Mouse (Mus musculus): ENCODE data around the gene Smarcal1.

Gene Smarcal1

DNA sequence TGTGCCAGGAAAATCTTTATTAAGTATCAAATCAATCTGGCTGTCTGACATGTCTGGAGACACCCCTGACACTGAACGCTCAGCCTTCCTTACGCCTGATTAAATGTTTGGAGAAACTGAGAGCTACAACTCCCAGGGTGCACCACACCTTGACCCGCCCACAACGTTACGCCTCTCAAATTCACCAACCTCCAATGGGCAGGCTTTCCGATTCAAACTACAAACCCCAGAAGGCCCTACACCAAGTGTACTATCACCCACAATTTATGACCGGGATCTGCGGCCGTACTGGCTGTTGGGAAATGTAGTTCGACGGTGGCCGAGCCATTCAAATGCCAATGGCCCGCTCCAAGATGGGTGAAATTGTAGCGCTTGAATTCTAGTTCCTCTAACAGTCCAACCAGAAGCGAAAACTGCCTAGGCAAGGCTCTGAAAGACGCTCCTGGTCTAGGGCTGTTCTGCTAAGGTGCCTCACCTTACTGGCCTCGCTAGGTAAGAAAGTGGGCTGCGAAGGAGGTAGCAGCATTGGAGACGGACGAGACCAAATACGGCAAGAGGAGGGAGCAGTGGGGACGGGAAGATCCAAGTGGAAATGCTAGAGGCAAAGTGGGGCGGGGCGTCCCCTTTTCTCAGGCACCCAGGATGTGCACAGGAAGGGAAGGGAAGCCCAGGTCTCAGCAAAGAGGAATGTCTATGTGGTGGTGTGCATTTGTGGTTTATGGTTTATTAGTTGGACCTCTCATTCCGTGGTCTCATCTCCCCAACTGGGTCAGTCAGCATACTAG, at the start of gene Smarcal1:
Smarcal1 (plus strand) TSS at position 305 of the 785 bp plus-strand sequence.
- DNase-seq: peak; percentile 96 to 97

- no peak for DNase-seq
These were observed 49.6 kb upstream of the Smarcal1 start for GRCm38 (mm10) chr1:72533439-72533838.

DNA sequence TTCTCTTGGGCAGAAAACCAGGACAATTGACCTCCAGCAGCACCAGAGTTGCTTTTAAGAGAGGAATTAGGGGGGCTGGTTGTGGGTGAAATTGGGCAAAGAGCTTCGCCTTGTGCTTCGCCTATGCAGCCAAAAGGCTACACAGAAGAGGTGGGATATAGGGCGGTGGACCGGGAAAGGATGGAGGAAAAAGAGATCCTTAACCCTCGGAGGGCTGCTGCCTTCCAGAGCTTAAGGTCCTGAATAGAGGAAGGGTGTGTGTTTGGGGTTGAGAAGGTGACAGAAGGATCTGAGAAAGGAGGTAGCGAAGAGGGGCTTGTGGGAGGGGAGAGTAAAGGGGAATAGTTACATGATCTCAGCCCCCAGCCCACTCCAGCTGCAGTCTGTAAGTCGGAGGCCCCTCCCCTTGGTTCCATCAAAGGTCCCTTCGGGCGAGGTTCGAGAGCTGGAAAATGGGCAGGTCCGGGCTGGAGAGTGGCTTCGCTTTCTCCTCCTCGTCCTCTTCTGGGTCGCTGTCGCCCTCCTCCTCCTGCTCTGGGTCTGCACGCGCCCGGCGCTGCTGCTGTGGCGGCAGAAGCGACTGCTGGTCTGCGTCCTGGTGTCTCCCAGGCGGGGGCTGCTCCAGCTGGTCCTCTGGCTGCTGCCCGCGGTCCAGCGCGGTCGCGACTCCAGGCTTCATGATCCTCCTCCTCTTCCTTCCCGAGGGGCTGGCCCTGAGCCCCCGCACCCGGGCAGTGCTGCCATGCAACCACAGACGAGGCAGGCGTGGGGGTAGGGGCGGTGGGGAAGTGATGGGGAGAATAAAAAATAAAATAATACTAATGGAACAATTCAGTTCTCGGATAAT, 47.1 kb upstream of the Smarcal1 start:
- no peak for DNase-seq

DNA sequence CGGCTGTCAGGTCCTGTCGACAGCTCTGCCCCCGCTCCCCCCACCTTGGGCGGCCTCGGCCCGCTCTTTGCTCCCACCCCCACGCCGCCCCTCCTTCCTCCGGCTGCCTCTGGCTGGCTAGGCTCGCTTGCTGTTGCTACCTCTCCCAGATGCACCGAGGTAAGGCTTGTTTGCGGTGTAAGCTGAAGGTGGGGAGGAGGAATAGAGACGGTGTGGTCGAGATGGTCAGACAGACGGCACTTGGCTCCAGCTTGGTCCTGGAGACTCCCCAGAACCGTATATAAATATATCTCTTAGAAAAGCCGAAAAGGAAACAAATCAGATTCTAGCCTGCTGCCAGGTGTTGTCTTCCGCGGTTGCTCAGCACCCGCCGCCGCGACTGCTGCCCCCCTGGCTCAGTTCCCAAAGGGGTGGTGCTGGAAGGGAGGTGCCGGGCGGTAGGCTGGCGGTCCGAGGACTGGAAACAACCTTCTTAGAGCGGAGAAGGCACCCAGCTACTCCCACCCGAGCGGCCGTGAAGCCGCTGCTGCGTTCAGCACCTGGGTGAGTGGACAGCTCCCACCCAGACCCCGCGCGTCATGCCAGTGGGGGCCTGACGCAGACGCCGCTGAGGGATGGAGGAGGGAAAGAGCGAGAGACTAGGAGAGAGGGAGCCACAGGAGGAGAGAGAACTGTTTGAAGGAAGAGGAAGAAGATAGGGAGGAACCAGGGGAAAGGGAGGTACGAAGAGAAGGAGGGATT, 46.3 kb upstream of the Smarcal1 start, which contains the start of gene March4:
March4 (minus strand) TSS at position 320 of the 741 bp plus-strand sequence.
- peak; percentile 40 to 70 for DNase-seq

- no peak for DNase-seq
These were observed 44.8 kb upstream of the Smarcal1 start for GRCm38 (mm10) chr1:72538266-72538665.

DNA sequence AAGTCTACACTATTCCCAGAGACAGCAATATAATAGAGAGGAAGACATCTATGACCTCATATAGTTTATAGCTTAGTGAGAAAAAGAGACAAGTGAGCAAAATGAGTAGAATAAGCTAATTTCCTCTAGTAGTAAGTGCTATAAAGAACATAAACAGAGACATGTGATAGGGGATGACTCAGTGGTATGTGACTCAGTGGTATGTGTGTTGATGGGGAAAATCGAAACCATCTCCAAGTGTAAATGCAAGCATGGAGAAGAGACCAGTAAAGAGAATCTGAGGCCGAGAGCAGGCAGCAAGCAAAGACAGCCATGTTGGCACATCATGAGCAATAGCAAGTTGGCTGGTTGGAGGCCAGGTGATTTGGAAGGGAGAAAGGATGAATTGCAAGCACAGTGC, 32.7 kb upstream of the Smarcal1 start:
- DNase-seq: no peak

DNA sequence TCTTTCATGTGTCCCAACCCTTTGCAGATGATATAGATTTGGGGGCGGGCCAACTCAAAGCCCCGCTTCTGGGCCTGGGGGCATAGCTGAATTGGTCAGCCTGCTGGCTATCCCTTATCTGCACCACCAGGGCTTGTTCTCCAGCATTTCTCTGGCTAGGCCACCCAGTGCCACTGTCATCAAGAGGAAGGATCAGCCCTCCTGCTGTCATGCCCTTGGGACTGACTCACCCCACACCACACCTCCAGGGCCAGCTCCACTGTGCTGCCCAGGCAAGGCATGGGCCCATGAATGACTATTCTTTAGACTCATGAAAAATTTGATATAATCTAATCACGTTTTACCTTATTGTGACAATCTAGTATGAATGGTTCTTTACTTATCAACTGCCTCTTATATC, 26.6 kb upstream of the Smarcal1 start:
- DNase-seq: no peak

GRCm38 (mm10) chr1:72558625-72559024, 24.4 kb upstream of the Smarcal1 start:
- DNase-seq: no peak

DNA sequence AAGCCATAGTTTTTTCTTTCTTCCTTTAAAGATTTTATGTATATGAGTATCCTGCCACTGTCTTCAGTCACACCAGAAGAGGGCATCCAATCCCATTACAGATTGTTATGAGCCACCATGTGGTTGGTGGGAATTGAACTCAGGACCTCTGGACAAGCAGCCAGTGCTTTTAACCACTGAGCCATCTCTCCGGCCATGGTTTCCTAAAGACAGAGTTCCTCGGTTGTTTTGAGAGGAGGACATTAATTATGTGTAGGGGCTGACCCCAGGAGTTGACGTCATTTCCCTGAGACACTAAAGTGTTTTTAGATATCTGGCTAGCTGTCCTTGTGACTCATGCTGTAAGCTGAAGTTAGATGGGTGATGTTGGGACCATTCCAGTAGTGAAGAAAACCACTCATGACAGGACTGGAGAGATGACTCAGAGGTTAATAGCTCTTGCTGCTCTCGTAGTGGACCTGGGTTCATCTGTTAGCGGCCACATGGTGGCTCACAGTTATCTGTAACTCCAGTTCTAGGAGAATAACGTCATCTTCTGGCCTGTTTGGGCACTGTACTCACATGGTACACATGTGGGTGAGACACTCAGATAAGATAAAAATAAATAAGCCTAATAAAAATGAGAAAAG, 18.6 kb upstream of the Smarcal1 start:
- no peak for DNase-seq

DNA sequence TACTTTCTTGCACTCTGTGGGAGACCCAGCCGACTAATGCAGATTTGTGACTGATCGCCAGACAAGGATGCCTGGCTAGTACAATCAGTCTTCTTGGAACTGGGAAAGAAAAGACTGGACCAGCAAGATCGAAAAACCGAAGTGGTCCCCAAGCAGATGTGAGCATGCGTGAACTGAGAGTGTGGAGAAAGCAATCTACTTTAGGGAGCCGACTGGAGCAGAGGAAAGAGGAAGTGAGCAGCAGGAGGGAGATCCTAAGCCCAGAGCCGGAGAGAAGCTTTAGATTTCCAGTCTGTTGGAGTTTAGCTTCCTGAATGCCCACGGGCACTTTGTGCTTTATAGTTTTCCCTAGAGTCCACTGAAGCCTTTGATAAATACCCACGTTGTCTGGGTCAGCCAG, 16.0 kb upstream of the Smarcal1 start:
- no peak for DNase-seq

- no peak for DNase-seq
These were observed 14.3 kb upstream of the Smarcal1 start for GRCm38 (mm10) chr1:72568725-72569124.

DNA sequence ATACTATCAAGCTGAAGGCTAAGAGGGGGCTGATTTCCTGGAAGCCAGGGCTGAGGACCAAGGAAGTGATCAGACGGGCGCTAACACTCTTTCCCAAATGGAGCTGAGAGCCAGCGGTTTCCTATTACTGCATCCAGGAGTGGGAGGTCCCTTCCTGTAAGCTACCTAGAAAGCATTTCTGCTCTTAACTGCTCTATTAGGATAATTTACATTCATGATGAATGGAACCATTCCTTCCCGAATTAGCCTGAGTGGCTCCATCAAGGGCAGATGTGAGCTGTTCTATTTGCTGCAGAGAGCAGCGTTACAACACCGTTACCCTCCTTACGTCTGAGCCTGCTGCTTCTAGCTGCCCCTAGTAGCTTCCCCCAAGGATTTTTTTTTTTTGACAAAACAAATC, 9.0 kb upstream of the Smarcal1 start:
- no peak for DNase-seq

DNA sequence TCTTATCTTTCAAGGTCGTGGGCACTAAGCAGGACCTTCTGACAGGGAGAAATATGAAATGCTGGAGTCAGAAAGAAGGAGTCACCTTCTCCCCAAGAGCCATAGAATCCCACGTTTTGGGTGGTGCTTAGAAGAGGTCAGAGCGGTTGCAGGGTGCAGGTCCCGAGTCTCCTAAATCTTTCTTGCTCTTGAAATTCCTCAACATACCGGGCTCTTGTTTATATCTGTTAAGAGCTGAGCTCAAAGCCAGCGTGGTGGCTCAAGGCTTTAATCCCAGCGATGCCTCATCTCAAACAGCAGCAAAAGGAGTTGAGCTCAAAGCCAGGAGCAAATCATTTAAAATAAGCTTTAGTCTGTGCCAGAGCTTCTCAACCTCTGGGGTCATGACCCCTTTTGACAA, 8.4 kb upstream of the Smarcal1 start:
- DNase-seq: no peak

DNA sequence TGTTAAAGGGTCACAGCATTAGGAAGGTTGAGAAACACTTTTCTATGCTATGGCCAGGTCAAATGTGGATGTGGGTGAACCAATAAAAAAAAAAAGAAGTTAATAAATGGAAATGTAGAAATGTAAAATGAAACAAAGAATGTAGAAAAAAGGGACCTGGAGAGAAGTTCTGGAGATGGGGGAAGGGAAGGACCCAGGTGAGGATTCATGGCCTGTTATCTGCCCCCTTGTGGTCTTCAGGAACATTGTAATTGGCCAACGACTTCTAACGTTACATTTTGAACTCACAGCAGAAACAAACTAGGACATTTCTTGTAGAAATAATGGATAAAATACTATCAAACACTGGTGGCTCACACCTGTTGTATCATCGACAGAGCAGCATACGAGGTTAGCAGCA, 7.9 kb upstream of the Smarcal1 start:
- DNase-seq: no peak

DNA sequence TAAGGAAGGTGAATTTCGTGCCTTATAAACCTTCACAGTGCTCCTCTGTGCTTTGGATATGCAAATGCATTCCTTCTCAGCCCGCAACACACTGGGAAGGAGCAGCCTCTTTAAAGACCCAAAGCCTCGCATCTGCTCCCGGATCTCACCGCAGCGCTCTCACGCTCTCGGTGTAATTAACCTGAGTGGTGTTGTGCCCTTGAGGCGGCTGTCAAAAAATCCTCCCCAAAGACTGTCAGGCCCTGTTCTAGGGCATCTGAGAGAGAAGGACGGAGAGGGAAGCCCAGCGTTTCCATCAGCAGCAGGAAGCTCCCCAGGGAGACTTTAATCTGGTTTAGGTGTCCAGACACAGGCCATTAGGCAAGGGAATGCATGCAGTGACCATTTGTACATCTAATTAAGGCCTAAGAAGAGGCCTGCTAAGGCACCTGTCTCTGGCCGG, 5.5 kb upstream of the Smarcal1 start:
- DNase-seq: no peak

DNA sequence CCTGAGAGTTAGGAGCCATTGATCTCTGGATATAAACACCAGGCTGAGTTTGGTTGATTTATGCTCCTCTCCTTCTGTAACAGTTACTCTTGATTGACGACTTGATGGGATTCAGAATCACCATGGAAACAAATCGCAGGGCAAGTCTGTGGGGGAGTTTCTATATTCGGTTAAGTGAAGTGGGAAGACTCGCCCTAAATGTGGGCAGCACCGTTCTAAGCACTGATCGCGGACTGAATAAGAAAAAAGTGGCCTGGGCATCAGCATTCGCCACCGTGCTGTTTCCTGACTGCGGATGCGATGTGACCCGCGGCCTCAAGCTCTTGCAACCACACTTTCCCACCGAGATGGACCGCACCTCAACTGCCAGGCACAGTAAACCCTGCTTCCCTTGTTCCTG, 4.7 kb upstream of the Smarcal1 start:
- no peak for DNase-seq

DNA sequence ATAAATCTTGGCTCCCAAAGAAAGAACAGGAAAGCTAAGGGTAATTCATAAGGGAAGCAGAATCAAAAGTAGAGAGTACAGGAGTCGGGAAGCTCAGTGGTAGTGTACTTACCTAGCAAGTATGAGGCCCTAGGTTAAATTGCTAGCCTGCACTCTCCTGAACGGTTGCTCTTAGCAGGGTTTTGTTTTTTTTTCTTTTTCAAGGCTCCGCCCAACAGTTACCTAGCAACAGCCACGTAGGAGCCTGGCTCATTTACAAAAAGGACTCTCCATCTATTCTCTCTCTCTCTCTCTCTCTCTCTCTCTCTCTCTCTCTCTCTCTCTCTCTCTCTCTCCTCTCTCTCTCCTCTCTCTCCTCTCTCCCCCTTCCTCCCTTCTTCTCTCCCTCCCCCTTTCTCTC, 4.2 kb upstream of the Smarcal1 start:
- no peak for DNase-seq

DNA sequence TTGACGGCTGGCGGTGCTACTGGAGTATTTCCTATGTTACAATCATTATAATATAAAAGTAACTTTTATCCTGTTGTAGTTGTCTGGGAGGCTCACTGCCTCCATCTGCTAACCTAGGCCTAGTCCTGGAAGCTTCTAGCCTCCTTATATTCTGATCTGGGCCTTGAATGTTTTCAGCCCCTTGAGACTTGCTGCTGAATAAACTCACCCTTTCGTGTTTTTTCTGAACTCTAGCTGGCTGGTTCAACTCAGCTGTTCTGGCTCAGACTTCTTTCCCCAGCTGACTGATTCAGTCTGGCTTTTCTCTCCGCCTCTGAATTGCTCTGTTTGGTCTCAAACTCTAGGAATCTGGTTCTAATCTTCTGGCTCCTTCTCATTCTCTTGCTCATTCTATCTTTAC, 855 bp downstream of the Smarcal1 start:
- no peak for DNase-seq

- no peak for DNase-seq
These were observed 3.2 kb downstream of the Smarcal1 start for GRCm38 (mm10) chr1:72585971-72586875.

- no peak for DNase-seq
These were observed 4.5 kb downstream of the Smarcal1 start for GRCm38 (mm10) chr1:72587532-72587931.

GRCm38 (mm10) chr1:72588763-72589162, 5.7 kb downstream of the Smarcal1 start:
- DNase-seq: no peak

- DNase-seq: no peak
These were observed 7.6 kb downstream of the Smarcal1 start for GRCm38 (mm10) chr1:72590636-72591035.

All from lung, adult 18-20 months (tissue).